Mouse (Mus musculus) lung, adult 2 months (tissue): ENCODE data around the gene Prpf31. TPM values are rescaled to one million over a fixed set of nuclear protein-coding genes. Genes with fewer than 3 reads are reported as not detected.
"Not testable (repeated sequence)": the region's sequence is repeated elsewhere in the genome, so short reads cannot be mapped to it uniquely, and the experiment has no call there.

Experiments
- DNase-seq: peaks from one replicate; pipeline ENCODE4 v3.0.0; 2022
- H3K4me1 ChIP-seq: fragments of 200-500 bp; 2 replicates; pipeline ENCODE4 v1.6.1; 2011; ENCODE audit warnings: low read length; ENCODE audit not compliant: control insufficient read depth, insufficient read depth
- H3K4me3 ChIP-seq: fragments of 200-500 bp; replicated peaks from 2 replicates; pipeline ENCODE3; 2011; ENCODE audit warnings: low read depth, mild to moderate bottlenecking, control low read depth, low read length; ENCODE audit errors: extremely low read depth
- CTCF ChIP-seq: fragments of 200-500 bp; IDR thresholded peaks from 2 replicates; pipeline ENCODE4 v1.5.1; 2011; ENCODE audit warnings: mild to moderate bottlenecking, low read length, control low read depth; ENCODE audit not compliant: insufficient read depth
- POLR2A ChIP-seq: fragments of 200-500 bp; IDR thresholded peaks from 2 replicates; pipeline ENCODE4 v1.6.1; 2011; ENCODE audit warnings: low read depth, mild to moderate bottlenecking, control low read depth, low read length, borderline replicate concordance; ENCODE audit errors: extremely low read depth
- WGBS: fragments of 180-500 bp; shearing (Covaris S2); methylation state at CpG from one replicate; pipeline ENCODE4 v1.1.7; 2018; 5-methylcytosine and 5-hydroxymethylcytosine counted together
- polyA plus RNA-seq: library from polyadenylated mRNA; depleted of rRNA; stranded (reverse); fragments of >200 nt; gene quantifications from 2 replicates; pipeline ENCODE4 v1.2.3, GENCODE M21; 2012; rRNA removed

The Prpf31 gene
- 19.2 and 24.9 TPM in 2 replicates for polyA plus RNA-seq

DNA sequence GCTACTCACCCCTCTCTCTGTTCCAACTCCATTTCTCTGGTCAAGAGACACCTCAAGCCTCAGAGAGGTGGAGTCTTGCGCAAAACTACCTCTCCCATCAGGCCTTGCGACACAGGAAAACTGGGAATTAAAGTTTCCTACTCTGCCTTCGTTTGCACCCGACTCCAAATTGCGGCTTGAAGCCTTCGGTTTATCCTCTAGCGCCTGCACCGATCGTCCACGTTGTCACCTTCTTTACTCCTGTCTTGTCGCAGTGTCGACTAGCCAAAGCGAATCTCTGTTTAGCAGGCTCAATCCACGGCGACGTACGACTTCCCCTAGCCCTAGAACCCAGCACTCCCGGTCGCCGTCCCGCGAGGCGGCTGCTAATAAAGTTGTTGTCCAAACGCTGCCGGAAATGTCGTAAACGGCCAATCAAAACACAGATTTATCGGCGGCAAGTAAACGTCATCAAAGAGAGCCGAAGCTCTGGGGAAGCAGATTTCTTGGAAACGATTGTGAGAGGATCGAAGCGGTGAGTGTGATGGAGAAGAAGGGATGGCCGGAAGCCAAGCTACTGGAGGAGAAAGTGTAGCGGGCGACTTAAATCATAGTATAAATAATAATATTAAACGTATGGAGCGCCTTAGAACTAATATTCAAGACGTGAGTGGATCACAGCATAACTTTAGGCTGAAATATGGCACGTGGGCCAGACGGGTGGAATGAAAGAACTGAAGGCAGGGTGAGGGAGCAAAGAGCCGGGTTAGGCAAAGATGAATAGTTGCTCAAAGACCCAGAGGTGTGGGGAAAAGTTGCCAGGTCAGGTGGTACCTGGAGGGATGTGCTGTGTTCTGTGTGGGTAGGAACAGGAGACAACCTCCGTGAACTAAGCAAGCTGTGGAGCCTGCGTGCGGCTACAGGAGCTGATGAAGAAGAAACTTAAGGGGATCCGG lies at the start of gene Prpf31, which contains the start of gene Tfpt:
Gene Prpf31 (plus strand): TSS at position 443 of the 935 bp plus-strand sequence.
Gene Tfpt (minus strand): TSS at position 387 of the 935 bp plus-strand sequence.
- Histone ChIP-seq H3K4me3 (peak within 1 kb of the TSS; percentile 94), H3K4me1 (peaks cover 14% of the 10 kb centered on the region)
- DNase-seq = peak; percentile 94
- 1% methylated on average over 47 of the region's 47 CpGs for WGBS
- TF ChIP-seq POLR2A (peak; percentile 67; the same call in 1 of the 2 replicates), CTCF (no peak)

DNA sequence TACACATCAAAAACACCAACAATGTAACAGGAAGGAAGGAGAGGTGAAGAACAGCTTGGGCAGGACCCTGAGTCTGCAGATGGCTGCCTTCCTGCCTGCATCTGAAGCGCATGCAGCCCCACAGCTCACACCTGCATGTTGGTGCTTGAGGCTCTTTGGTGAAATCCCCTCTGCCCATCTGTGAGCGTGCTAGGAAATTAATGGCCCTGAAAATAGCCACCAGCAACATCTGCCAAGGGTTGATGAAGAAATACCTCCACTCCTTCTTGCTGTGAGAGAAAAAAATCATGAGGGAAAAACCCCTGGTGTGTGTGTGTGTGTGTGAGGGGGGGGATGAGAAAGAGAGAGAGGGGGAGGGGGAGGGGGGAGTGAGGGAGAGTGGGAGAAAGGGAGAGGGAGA lies 49.8 kb upstream of the Prpf31 start:
- no peak for DNase-seq
- no peaks in the 10 kb centered on the region for H3K4me1 ChIP-seq
- no peak overlapping the region for H3K4me3 ChIP-seq
- TF ChIP-seq POLR2A = no peak
- TF ChIP-seq CTCF = no peak
- WGBS = 47% methylated on average over 2 of the region's 2 CpGs

DNA sequence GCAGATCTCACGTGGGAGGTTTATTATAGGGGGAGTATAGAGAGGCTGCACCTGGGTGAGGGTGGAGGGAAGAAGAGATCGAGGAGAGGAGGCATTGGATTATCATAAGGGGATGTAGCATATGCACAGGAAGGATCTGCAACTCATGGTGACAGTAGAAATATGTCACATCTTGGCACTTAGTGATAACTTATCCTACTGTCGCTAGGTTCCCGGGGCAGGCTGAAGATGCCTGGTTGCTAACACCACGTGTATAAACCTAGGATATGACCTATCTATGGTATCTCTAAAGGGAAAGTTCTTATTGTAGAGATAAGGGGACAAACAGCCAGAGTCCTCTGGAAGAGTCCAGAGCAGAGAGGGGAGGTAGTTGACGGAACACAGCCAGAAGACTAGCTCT lies 44.0 kb upstream of the Prpf31 start:
- TF ChIP-seq POLR2A (no peak), CTCF (no peak)
- WGBS = 13% methylated on average over 6 of the region's 6 CpGs
- DNase-seq = no peak
- H3K4me3 ChIP-seq = no peak overlapping the region
- H3K4me1 ChIP-seq = no peaks in the 10 kb centered on the region

DNA sequence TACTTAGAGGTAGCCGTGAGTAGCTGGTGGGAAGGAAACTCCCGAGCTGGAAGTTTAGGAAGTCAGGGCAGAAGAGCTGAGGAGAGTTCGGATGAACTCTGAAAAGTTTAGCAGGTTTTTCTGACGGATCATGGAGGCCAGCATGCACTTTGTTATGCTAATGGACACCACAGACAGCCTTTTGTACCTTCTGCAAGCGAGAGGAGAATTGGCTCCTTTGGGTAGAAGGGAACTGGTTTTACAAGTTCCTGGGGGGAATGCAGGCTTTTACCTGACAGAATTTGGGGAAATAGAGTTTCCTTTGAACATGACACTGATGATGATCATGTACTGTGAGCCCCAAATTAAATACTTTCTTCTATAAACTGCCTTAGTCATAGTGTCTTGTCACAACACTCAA lies 43.5 kb upstream of the Prpf31 start:
- no peak for DNase-seq
- H3K4me3 ChIP-seq = no peak overlapping the region
- no peak for TF ChIP-seq CTCF
- H3K4me1 ChIP-seq = no peaks in the 10 kb centered on the region
- WGBS = 11% methylated on average over 5 of the region's 5 CpGs

DNA sequence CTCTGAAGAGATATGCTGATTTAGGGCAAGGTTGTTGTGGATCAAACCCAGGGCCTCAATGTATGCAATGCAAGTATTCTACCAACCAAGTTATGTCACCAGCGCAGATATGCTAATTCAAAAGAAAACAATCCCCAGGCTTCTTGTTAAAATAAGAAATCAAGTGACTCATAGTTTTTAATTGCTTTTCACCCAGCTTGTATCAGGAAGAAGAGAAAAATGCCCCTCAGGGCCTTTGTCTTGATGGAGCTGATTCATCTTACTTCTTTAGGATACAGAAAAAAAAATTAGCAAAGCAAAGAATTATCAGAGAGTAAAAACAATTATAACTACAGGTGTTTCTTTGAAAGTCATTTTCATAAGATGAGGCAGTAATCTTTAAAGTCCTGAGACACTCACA lies 42.5 kb upstream of the Prpf31 start:
- WGBS = 78% methylated on average over 1 of the region's 1 CpGs
- H3K4me1 ChIP-seq = no peaks in the 10 kb centered on the region

DNA sequence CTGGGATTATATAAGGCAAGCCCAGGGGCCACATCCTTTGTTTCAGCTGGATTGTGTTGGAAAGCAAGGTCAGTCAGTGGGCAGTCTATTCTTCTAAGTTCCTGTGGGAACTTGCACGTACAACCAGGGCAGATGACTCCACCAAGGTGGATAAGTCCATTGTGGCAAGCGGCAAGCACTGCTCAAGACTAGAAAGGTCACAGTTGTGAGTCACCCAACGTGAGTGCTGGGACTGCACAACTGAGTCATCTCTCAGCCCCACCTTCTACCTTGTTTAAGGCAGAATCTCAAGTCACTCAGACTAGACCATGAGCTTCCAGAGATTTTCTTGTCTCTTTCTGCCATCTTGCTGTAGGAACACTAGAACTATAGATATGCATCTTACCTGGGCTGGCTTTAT lies 39.2 kb upstream of the Prpf31 start:
- Histone ChIP-seq H3K4me3 (no peak overlapping the region), H3K4me1 (no peaks in the 10 kb centered on the region)
- TF ChIP-seq POLR2A (no peak), CTCF (no peak)
- WGBS = 59% methylated on average over 3 of the region's 3 CpGs
- no peak for DNase-seq

More for the DNA sequence above, 42.5 kb upstream of the Prpf31 start:
- no peak overlapping the region for H3K4me3 ChIP-seq
- no peak for TF ChIP-seq POLR2A
- TF ChIP-seq CTCF = no peak
- DNase-seq = no peak

DNA sequence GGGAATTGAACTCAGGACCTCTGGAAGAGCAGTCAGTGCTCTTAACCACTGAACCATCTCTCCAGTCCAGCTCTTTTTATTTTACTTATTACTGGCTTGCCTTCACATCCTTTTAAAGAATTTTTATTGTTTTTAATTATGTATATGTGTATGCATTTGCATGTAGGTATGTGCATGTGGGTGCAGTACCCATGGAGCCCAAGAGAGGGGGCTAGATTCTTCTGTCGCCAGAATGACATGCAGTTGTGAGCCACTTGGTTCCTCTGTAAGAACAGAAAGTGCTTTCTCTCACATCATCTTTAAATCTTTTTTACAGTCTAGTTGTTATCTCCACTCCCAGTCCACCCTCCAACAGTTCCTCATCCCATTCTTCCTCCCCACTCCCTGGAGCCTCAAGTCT lies 38.3 kb upstream of the Prpf31 start:
- DNase-seq = no peak
- no peak overlapping the region for H3K4me3 ChIP-seq
- TF ChIP-seq POLR2A = no peak
- TF ChIP-seq CTCF = no peak
- WGBS = 76% methylated on average over 1 of the region's 1 CpGs
- H3K4me1 ChIP-seq = no peaks in the 10 kb centered on the region

DNA sequence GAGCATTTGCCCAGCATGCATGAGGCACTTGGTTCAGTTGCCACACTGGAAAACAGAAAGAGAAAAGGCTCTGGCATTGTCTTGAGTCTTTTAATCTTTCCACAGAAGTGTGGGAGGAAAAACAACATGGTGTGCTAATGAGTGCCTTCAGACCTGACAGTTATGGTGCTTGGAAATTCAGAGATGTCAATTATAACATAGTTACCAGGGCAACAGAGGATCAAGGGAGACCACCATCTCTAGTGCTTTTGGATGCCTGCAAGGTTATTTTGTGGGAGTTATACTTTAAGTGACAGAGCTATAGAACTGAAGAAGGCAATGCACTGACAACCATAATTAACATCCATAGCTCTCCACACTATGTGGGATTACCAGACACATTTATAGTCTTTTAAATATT lies 35.9 kb upstream of the Prpf31 start:
- Histone ChIP-seq H3K4me3 (no peak overlapping the region), H3K4me1 (no peaks in the 10 kb centered on the region)
- TF ChIP-seq POLR2A (no peak), CTCF (no peak)
- no peak for DNase-seq

DNA sequence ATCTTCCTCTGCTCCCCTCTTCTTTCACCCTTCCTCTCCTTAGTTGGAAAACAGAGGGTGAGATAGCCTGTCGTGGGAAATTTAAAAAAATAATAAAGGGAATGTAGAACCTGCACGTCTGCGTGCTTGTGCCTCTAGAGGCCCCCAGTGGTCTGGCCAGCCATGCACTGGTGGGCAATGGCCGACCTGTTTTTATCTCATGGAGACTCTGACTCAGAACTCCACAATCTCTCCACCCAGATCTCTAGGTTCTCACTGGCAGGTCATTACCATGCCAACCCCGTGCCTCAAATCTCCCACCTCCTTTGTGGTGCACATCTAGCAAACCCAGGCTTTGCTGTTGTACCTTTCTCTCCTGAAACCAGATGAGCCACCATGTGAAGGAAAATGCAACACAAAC lies 35.1 kb upstream of the Prpf31 start:
- Histone ChIP-seq H3K4me1 (no peaks in the 10 kb centered on the region), H3K4me3 (no peak overlapping the region)
- 14% methylated on average over 5 of the region's 5 CpGs for WGBS
- TF ChIP-seq CTCF = no peak
- no peak for TF ChIP-seq POLR2A
- no peak for DNase-seq

DNA sequence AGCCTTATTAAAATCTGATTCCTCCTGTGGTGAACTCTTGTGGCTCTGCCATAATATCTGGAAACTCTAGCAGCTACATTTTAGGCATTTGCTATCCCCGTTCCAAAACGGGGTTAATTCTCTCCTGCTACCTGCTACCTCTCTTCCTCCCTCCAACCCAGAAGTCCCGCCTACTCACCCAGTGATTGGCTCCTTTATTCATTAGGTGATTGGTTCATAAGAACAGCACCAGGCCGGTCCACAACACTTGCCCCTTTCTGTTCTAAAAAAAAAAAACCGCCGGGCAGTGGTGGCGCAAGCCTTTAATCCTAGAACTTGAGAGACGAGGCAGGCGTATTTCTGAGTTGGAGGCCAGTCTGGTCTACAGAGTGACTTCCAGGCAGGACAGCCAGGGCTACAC lies 34.6 kb upstream of the Prpf31 start:
- peak; percentile 32 for DNase-seq
- 4% methylated on average over 9 of the region's 9 CpGs for WGBS
- H3K4me3 ChIP-seq = no peak overlapping the region
- TF ChIP-seq POLR2A (no peak), CTCF (no peak)
- no peaks in the 10 kb centered on the region for H3K4me1 ChIP-seq

DNA sequence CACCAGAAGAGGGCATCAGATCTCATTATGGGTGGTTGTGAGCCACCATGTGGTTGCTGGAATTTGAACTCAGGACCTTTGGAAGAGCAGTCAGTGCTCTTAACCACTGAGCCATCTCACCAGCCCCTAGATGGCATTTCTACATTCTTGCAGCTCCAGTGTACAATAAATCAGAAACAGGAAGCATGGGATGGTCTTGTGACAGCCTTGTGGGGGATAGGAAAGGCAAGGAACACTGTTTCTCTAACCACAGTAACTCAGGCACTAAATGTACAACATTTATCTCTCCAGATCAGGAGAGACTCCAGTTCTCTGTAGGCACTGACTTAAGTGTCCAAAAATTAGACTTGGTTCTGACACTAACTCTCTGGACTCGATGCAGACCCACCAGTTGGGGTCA lies 32.0 kb upstream of the Prpf31 start:
- WGBS = 44% methylated on average over 1 of the region's 1 CpGs
- H3K4me1 ChIP-seq, DNase-seq, H3K4me3 ChIP-seq: not testable (repeated sequence)
